Mouse (Mus musculus) embryonic facial prominence, embryonic 12.5 days (tissue): ENCODE results near the gene Olfr1512. TPM values are rescaled to one million over a fixed set of nuclear protein-coding genes. Genes with fewer than 3 reads are reported as not detected.

Source experiments
- ATAC-seq: fragments of 200-750 bp; cut with Nextera tagmentation; 2 replicates; pipeline ENCODE4 v1.8.0; 2017; ENCODE audit not compliant: insufficient number of reproducible peaks, insufficient read depth, low FRiP score, low TSS enrichment
- H3K27ac ChIP-seq: fragments of 300-500 bp; sonication (generic); 2 replicates; pipeline ENCODE4 v1.5.1; 2016; ENCODE audit warnings: mild to moderate bottlenecking
- H3K27me3 ChIP-seq: fragments of 300-500 bp; sonication (generic); 2 replicates; pipeline ENCODE4 v1.6.1; 2016; ENCODE audit warnings: mild to moderate bottlenecking, moderate library complexity
- H3K36me3 ChIP-seq: fragments of 300-500 bp; sonication (generic); 2 replicates; pipeline ENCODE4 v1.6.1; 2016; ENCODE audit warnings: mild to moderate bottlenecking
- H3K4me1 ChIP-seq: fragments of 300-500 bp; sonication (generic); 2 replicates; pipeline ENCODE4 v1.6.1; 2016
- H3K4me2 ChIP-seq: fragments of 300-500 bp; sonication (generic); replicated peaks from 2 replicates; pipeline ENCODE4 v1.6.1; 2016; ENCODE audit warnings: mild to moderate bottlenecking, moderate library complexity
- H3K4me3 ChIP-seq: fragments of 300-500 bp; sonication (generic); 2 replicates; pipeline ENCODE4 v1.5.1; 2016; ENCODE audit warnings: mild to moderate bottlenecking
- H3K9ac ChIP-seq: fragments of 300-500 bp; sonication (generic); 2 replicates; pipeline ENCODE4 v1.6.1; 2016; ENCODE audit warnings: mild to moderate bottlenecking, moderate library complexity
- H3K9me3 ChIP-seq: fragments of 300-500 bp; sonication (generic); 2 replicates; pipeline ENCODE4 v1.6.1; 2016; ENCODE audit warnings: mild to moderate bottlenecking, moderate library complexity
- WGBS: fragments of 180-500 bp; shearing (Covaris S2); methylation state at CpG from one replicate; pipeline ENCODE4 v1.1.7; 2016; 5-methylcytosine and 5-hydroxymethylcytosine counted together
- polyA plus RNA-seq: library from polyadenylated mRNA; unstranded; fragments of >200 nt; fragmentation: Nextera tagmentation; extraction: Ambion mirVana; gene quantifications from 2 replicates; pipeline ENCODE4 v1.2.1, GENCODE M21; 2016

Olfr1512 gene
- polyA plus RNA-seq, 1 experiment from 2014 or later, result not detected

GRCm38 (mm10) chr14:52331069-52331750 is 47.8 kb downstream of the Olfr1512 start:
- Histone ChIP-seq H3K4me3 (no peak overlapping the region), H3K4me2 (no peak overlapping the region)
- ATAC-seq, result no peak

GRCm38 (mm10) chr14:52327910-52328812 is 50.8 kb downstream of the Olfr1512 start, which contains the start of gene Sall2:
TSS of gene Sall2 (minus strand) at chr14:52328762.
- peak within 1 kb of the TSS; percentile 66 for H3K27ac ChIP-seq
- H3K4me2 ChIP-seq, result peak within 1 kb of the TSS; percentile 82
- no peaks in the 10 kb centered on the region for H3K36me3 ChIP-seq
- ATAC-seq, result peak; percentile 57; the same call in 1 of the 2 replicates
- H3K27me3 ChIP-seq, result peaks cover 20% of the 10 kb centered on the region
- peak within 1 kb of the TSS; percentile 57 for H3K4me3 ChIP-seq
- H3K4me1 ChIP-seq, result peaks cover 5% of the 10 kb centered on the region
- WGBS, result under 1% methylated on average over 26 of the region's 26 CpGs
- no peaks in the 10 kb centered on the region for H3K9me3 ChIP-seq
- peak within 1 kb of the TSS; percentile 56 for H3K9ac ChIP-seq

More at GRCm38 (mm10) chr14:52331069-52331750, 47.8 kb downstream of the Olfr1512 start:
- H3K27me3 ChIP-seq, result peaks cover 16% of the 10 kb centered on the region
- 8% methylated on average over 4 of the region's 4 CpGs for WGBS
- no peaks in the 10 kb centered on the region for H3K36me3 ChIP-seq
- no peak overlapping the region for H3K27ac ChIP-seq
- no peak overlapping the region for H3K9ac ChIP-seq
- no peaks in the 10 kb centered on the region for H3K9me3 ChIP-seq
- H3K4me1 ChIP-seq, result peaks cover under 1% of the 10 kb centered on the region; the same call in 1 of the 2 replicates

GRCm38 (mm10) chr14:52327375-52327901 is 51.5 kb downstream of the Olfr1512 start:
- 1% methylated on average over 14 of the region's 14 CpGs for whole genome bisulfite sequencing
- peaks cover 5% of the 10 kb centered on the region for H3K4me1 ChIP-seq
- H3K4me2 ChIP-seq, result peak overlapping the region; percentile 82
- no peaks in the 10 kb centered on the region for H3K36me3 ChIP-seq
- no peaks in the 10 kb centered on the region for H3K9me3 ChIP-seq
- H3K9ac ChIP-seq, result peak overlapping the region; percentile 56
- peak; percentile 50; the same call in 1 of the 2 replicates for ATAC-seq
- peak overlapping the region; percentile 57 for H3K4me3 ChIP-seq
- peaks cover 20% of the 10 kb centered on the region for H3K27me3 ChIP-seq
- peak overlapping the region; percentile 66 for H3K27ac ChIP-seq

- Histone ChIP-seq H3K9ac (no peak overlapping the region), H3K4me1 (peaks cover 5% of the 10 kb centered on the region), H3K27ac (no peak overlapping the region), H3K36me3 (no peaks in the 10 kb centered on the region), H3K27me3 (peaks cover 17% of the 10 kb centered on the region), H3K9me3 (no peaks in the 10 kb centered on the region), H3K4me3 (no peak overlapping the region), H3K4me2 (no peak overlapping the region; the same call in 1 of the 2 replicates)
- no peak for ATAC-seq
- 11% methylated on average over 4 of the region's 4 CpGs for WGBS
Observed at GRCm38 (mm10) chr14:52325890-52326289, 53.1 kb downstream of the Olfr1512 start.

Other genes starting within 250 kb of the Olfr1512 start
- 74.9 and 77.4 TPM in 2 replicates for gene Supt16, start 181.8 kb downstream of the Olfr1512 start, polyA plus RNA-seq
- 56.5 and 56.7 TPM in 2 replicates for gene Chd8, start 121.4 kb downstream of the Olfr1512 start, polyA plus RNA-seq
- 47.4 and 50.2 TPM in 2 replicates for gene Tox4, start 100.0 kb downstream of the Olfr1512 start, polyA plus RNA-seq
- 26.4 and 27.4 TPM in 2 replicates for gene Rab2b, start 99.6 kb downstream of the Olfr1512 start, polyA plus RNA-seq
- gene Mettl3, start 74.0 kb downstream of the Olfr1512 start, polyA plus RNA-seq, result 51.9 and 59.9 TPM in 2 replicates
- gene Sall2, start 50.4 kb downstream of the Olfr1512 start, polyA plus RNA-seq, result 41.4 and 42.1 TPM in 2 replicates
- gene Olfr1513, start 22.8 kb downstream of the Olfr1512 start, polyA plus RNA-seq, result not detected in 2 replicates
- 0.10 TPM in 1 of 2 replicates, not detected in the other for gene Olfr1511, start 18.2 kb upstream of the Olfr1512 start, polyA plus RNA-seq
- gene Olfr1510, start 35.2 kb upstream of the Olfr1512 start, polyA plus RNA-seq, result not detected in 2 replicates
- not detected in 2 replicates for gene Olfr1509, start 63.8 kb upstream of the Olfr1512 start, polyA plus RNA-seq
- not detected in 2 replicates for gene Olfr1508, start 88.3 kb upstream of the Olfr1512 start, polyA plus RNA-seq
- gene Olfr1507, start 116.6 kb upstream of the Olfr1512 start, polyA plus RNA-seq, result not detected in 2 replicates